Mouse (Mus musculus) intestine, postnatal 0 days (tissue): ENCODE measurements around the gene Man2a2. TPM values are rescaled to one million over a fixed set of nuclear protein-coding genes. Genes with fewer than 3 reads are reported as not detected.

Experiments
- ATAC-seq: fragments of 200-750 bp; cut with Nextera tagmentation; 2 replicates; pipeline ENCODE4 v1.8.0; 2017; ENCODE audit warnings: mild to moderate bottlenecking, moderate TSS enrichment, moderate library complexity
- H3K27ac ChIP-seq: fragments of 300-500 bp; sonication (generic); 2 replicates; pipeline ENCODE4 v1.5.1; 2014; ENCODE audit warnings: mild to moderate bottlenecking, low read depth, low read length, moderate library complexity
- H3K27me3 ChIP-seq: fragments of 300-500 bp; sonication (generic); replicated peaks from 2 replicates; pipeline ENCODE4 v1.6.1; 2014; ENCODE audit warnings: low read length, mixed read lengths; ENCODE audit not compliant: control insufficient read depth, insufficient read depth
- H3K36me3 ChIP-seq: fragments of 300-500 bp; sonication (generic); 2 replicates; pipeline ENCODE4 v1.6.1; 2014; ENCODE audit warnings: mild to moderate bottlenecking, moderate library complexity; ENCODE audit not compliant: control insufficient read depth, insufficient read depth
- H3K4me1 ChIP-seq: fragments of 300-500 bp; sonication (generic); replicated peaks from 2 replicates; pipeline ENCODE4 v1.6.1; 2014; ENCODE audit warnings: antibody characterized with exemption, low read length, mixed read lengths; ENCODE audit not compliant: control insufficient read depth, insufficient read depth
- H3K4me2 ChIP-seq: fragments of 300-500 bp; sonication (generic); replicated peaks from 2 replicates; pipeline ENCODE4 v1.6.1; 2014; ENCODE audit warnings: low read depth, mild to moderate bottlenecking, moderate library complexity
- H3K4me3 ChIP-seq: fragments of 300-500 bp; sonication (generic); 2 replicates; pipeline ENCODE4 v1.5.1; 2014; ENCODE audit warnings: low read depth, low read length
- H3K9ac ChIP-seq: fragments of 300-500 bp; sonication (generic); 2 replicates; pipeline ENCODE4 v1.6.1; 2014; ENCODE audit warnings: mild to moderate bottlenecking, low read depth, low read length
- H3K9me3 ChIP-seq: fragments of 300-500 bp; sonication (generic); 2 replicates; pipeline ENCODE4 v1.6.1; 2016; ENCODE audit warnings: mixed run types; ENCODE audit not compliant: control insufficient read depth
- CTCF ChIP-seq: sonication (generic); IDR thresholded peaks from 2 replicates; pipeline ENCODE4 v1.5.1; 2016; ENCODE audit warnings: low read depth, mild to moderate bottlenecking, control low read depth, antibody characterized with exemption, moderate library complexity
- WGBS: fragments of 180-500 bp; shearing (Covaris S2); extraction: QIAGEN DNeasy Blood & Tissue Kit; methylation state at CpG from one replicate; pipeline ENCODE4 v1.1.7; 2014; 5-methylcytosine and 5-hydroxymethylcytosine counted together
- polyA plus RNA-seq: library from polyadenylated mRNA; unstranded; fragments of >200 nt; fragmentation: Nextera tagmentation; extraction: Ambion mirVana; gene quantifications from 2 replicates; pipeline ENCODE4 v1.2.1, GENCODE M21; 2015

Man2a2 gene
- polyA plus RNA-seq, 1 experiment from 2014 or later: 4.8 TPM

- no peak for TF ChIP-seq CTCF
- Histone ChIP-seq H3K9ac (no peak overlapping the region), H3K4me1 (no peaks in the 10 kb centered on the region), H3K9me3 (no peaks in the 10 kb centered on the region), H3K4me2 (no peak overlapping the region), H3K4me3 (no peak overlapping the region), H3K27ac (no peak overlapping the region), H3K27me3 (no peaks in the 10 kb centered on the region), H3K36me3 (peaks cover 34% of the 10 kb centered on the region)
- no peak for ATAC-seq
- WGBS: 78% methylated on average over 19 of the region's 19 CpGs
Observed at GRCm38 (mm10) chr7:80319846-80320496, 51.2 kb downstream of the Man2a2 start.

- H3K36me3 ChIP-seq: peaks cover 46% of the 10 kb centered on the region
- no peaks in the 10 kb centered on the region for H3K4me1 ChIP-seq
- no peak overlapping the region for H3K4me2 ChIP-seq
- H3K4me3 ChIP-seq: no peak overlapping the region
- no peak for TF ChIP-seq CTCF
- no peak for ATAC-seq
- WGBS: 92% methylated on average over 4 of the region's 4 CpGs
- H3K9ac ChIP-seq: no peak overlapping the region
- H3K9me3 ChIP-seq: no peaks in the 10 kb centered on the region
- H3K27ac ChIP-seq: no peak overlapping the region
- no peaks in the 10 kb centered on the region for H3K27me3 ChIP-seq
Observed at GRCm38 (mm10) chr7:80318670-80319069, 52.5 kb downstream of the Man2a2 start.

- no peak for TF ChIP-seq CTCF
- Histone ChIP-seq H3K9me3 (no peaks in the 10 kb centered on the region), H3K4me1 (no peaks in the 10 kb centered on the region), H3K36me3 (peaks cover 56% of the 10 kb centered on the region), H3K4me2 (no peak overlapping the region), H3K27me3 (no peaks in the 10 kb centered on the region), H3K27ac (no peak overlapping the region), H3K9ac (no peak overlapping the region), H3K4me3 (no peak overlapping the region)
- 57% methylated on average over 1 of the region's 1 CpGs for WGBS
- no peak for ATAC-seq
Observed at GRCm38 (mm10) chr7:80317439-80318115, 53.6 kb downstream of the Man2a2 start.

DNA sequence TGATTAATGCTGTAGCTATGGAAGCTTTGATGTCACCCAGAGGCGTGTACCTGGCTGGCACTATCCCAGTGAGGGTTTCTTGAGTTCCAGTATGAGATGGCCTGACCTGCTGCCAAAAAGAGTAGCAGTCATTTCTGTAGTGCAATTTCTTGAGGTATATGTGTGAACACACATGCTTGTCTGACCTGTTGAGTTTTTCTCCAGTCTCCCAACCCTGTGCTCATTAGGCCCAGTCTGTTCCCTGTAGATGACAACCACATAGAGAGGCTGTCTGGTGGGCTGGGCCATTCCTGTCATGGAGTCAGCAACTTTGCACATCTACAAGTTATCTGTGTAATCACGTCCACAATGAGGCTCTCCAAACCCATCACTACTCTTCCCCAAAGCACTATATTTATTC, 55.4 kb downstream of the Man2a2 start:
- Histone ChIP-seq H3K27ac (no peak overlapping the region), H3K4me3 (no peak overlapping the region), H3K4me2 (no peak overlapping the region), H3K9me3 (no peaks in the 10 kb centered on the region), H3K36me3 (peaks cover 67% of the 10 kb centered on the region), H3K27me3 (no peaks in the 10 kb centered on the region), H3K4me1 (no peaks in the 10 kb centered on the region), H3K9ac (no peak overlapping the region)
- WGBS: 81% methylated on average over 2 of the region's 2 CpGs
- no peak for ATAC-seq
- no peak for TF ChIP-seq CTCF

- Histone ChIP-seq H3K4me1 (no peaks in the 10 kb centered on the region), H3K4me2 (no peak overlapping the region), H3K9ac (no peak overlapping the region), H3K36me3 (peaks cover 76% of the 10 kb centered on the region), H3K9me3 (no peaks in the 10 kb centered on the region), H3K4me3 (no peak overlapping the region), H3K27ac (no peak overlapping the region), H3K27me3 (no peaks in the 10 kb centered on the region)
- TF ChIP-seq CTCF: no peak
- WGBS: 79% methylated on average over 7 of the region's 7 CpGs
- ATAC-seq: no peak
Observed at GRCm38 (mm10) chr7:80310771-80311170, 60.4 kb downstream of the Man2a2 start.

GRCm38 (mm10) chr7:80307766-80308165, 63.4 kb downstream of the Man2a2 start:
- Histone ChIP-seq H3K4me2 (no peak overlapping the region), H3K36me3 (peaks cover 71% of the 10 kb centered on the region), H3K27me3 (no peaks in the 10 kb centered on the region), H3K4me1 (no peaks in the 10 kb centered on the region), H3K27ac (no peak overlapping the region), H3K9ac (no peak overlapping the region), H3K9me3 (no peaks in the 10 kb centered on the region), H3K4me3 (no peak overlapping the region)
- WGBS: 72% methylated on average over 3 of the region's 3 CpGs
- no peak for ATAC-seq
- TF ChIP-seq CTCF: peak; percentile 44
